ENCODE assay signal across 7 mouse cellular contexts in the genomic region with DNA sequence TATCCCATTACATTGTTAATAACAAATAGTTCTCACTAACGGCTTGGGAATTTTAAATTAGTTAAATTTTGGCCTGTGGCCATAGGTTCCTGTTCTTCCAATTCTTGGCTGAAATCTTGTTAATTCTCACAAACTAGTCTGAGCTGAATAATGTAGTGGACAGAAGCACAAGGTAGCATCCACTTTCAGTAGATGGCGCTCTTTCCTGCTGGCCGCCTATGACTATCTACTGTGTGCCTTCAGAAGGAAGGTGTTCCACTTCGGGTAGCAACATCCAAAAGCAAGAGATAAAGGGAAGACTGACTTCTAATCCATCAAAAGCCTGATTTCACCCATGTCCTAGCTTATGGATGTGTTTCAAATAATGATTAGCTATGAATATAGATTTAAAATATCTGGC.
DNase-seq lines count a peak whose midpoint lies in the region.

No protein-coding gene starts in this region.

- DNase-seq in kidney, adult 9 months: peak; percentile 53
- DNase-seq in kidney, adult 18-20 months: no peak
- peak; percentile 32 for DNase-seq in ES-CJ7 (ENCODE audit: low read depth, low spot score)
- peak; percentile 26 for DNase-seq in adrenal gland, postnatal 10 days
- DNase-seq in layer of hippocampus, adult 9-11 months: peak; percentile 22
- DNase-seq in gastrocnemius, adult 8-10 months (ENCODE audit: low spot score in 2 of 2): no peak
- DNase-seq in frontal cortex, postnatal 14 days (ENCODE audit: low spot score in 2 of 2): no peak

Comparison
In these comparisons a context has a peak if more than half of its experiments do, and no peak if none do; other contexts are left out.
1. DNase-seq: peak in kidney, adult 9 months (single experiment), ES-CJ7 (single experiment), adrenal gland, postnatal 10 days (single experiment) and layer of hippocampus, adult 9-11 months (single experiment); none in kidney, adult 18-20 months (single experiment), gastrocnemius, adult 8-10 months (0 of 2) and frontal cortex, postnatal 14 days (0 of 2).